Mouse (Mus musculus) spleen, postnatal 14 days (tissue): ENCODE data around the gene Myl7.
"Not testable (repeated sequence)": the region's sequence is repeated elsewhere in the genome, so short reads cannot be mapped to it uniquely, and the experiment has no call there.

Experiments
- DNase-seq, 2 experiments: peaks; one replicate each; pipeline ENCODE4 v3.0.0; 2021 to 2022; ENCODE audit warnings: low spot score in 2 of 2

Myl7 gene

DNA sequence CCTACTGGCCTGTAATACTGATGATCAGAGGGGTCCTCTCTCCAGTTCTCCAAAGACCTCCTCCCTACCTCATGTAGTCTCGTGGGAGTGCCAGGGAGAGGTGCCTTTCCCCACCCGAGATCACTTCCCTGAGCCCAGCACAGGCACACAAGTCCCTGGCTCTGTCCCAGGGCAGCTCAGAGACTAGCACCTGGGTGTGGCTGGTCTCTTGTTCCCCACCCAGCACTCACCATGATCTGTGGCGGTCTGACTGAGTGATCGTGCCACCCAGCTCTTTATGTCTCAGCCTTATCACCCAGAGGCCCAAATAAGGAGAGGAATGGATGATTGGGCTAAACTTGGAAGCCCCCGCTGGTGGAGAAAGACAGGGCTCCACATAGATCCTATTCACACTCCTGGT, at the start of gene Myl7:
TSS of gene Myl7 (minus strand) at position 252 of the 400 bp plus-strand sequence.
- no peak for DNase-seq

DNA sequence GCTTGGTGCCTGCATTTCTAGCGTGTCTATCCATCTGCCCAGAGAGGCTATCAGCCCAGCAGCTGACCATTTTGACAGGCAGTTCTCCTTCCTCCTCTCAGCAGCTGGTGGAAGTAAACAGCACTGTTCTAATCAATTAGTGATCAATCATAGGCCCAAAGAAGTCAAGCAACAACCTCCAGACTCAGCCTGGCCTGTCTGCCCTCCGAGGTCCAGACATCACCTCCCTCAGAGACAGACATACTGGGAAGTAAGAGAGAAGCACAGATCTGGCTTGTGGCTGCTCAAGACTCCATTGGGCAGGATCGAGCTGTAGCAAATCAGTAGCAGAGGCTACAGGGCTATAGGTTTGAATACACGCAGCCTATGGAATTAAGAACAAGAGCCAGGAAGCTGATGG, 49.2 kb upstream of the Myl7 start:
- DNase-seq: no peak

DNA sequence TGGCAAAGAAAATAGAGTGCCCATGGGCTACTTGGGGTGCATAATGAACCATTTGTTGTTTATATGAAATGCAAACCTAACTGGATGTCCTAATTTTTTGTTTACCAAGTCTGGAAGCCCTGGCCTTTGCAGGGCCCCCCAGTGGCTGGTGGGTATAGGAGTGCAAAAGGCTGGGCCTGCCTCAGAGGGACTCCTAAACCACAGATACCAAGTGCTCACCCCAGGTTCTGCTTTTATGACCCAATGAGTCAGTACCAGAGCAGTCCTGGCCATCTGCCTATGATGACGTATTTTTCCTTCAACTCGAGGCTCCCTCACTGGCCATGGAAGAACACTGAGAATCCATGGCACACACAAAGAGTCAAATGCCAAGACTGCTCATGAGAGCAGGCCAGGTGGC, 46.5 kb upstream of the Myl7 start:
- no peak for DNase-seq

DNA sequence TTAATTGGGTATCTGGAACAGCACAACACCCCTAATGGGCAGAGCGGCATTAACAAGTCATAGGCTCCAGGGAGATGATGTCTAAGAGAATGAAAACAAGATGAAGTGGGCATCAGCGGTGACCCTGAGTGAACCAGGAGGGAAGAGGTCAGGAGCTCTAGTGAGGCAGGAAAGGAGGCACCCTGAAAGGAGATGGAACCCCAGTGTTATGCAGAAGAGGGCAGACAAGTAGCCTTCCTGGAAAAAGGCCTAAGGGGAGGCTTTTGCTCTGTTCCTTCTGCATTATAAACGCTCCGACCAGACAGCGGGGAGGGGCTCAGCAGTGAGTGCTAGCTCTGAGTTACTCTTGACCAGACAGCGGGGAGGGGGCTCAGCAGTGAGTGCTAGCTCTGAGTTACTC, 44.4 kb upstream of the Myl7 start:
- DNase-seq: no peak

DNA sequence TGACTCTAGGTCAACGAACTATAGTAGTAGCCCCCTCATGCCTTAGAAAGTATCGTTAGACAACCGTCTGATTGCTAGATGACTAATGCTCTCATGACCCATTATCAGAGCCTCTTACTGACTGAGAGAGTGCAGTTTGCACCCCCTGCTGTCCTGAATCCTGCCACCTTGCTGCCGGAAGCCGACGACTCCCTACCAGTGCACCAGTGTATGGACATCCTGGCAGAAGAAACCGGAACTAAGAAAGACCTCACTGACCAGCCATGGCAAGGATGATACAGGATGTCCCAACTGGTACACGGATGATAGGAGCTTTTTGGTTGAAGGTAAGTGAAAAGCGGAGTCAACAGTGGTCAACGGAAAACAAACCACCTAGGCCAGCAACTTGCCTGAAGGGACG, 35.9 kb upstream of the Myl7 start:
- not testable (repeated sequence) for DNase-seq

DNA sequence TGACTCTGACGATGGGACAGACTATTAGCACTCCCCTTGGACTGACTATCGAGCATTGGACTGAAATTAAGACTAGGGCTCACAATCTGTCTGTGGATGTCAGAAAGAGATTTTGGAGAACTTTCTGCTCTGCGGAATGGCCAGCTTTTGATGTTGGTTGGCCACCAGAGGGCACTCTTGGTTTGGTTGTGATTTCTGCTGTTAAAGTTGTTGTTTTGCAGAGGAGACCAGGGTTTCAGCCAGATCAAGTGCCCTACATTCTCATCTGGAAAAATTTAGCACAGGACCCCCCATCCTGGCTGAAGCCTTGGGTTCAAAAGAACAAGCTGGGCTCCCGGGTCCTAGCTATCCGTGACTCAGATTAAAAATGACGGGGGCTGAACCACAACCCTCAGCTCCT, 33.4 kb upstream of the Myl7 start:
- not testable (repeated sequence) for DNase-seq

DNA sequence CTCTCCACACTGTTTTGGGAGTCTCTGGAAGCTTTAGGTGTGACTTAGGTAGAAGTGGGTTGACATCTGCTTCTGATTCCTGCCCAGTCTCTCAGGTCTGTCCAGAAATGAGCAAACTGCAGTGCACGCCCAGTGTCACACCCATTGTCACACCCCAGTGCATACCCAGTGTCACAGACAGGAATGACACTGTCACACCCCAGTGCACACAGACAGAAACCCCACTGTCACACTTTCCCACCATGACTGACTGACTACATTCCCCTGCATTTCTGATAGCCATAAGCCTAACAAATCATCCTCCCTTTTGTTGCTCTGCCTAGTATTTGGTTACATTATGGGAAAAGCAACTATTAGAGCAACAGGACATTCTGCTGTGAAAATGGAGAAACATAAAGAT, 32.0 kb upstream of the Myl7 start:
- no peak for DNase-seq

DNA sequence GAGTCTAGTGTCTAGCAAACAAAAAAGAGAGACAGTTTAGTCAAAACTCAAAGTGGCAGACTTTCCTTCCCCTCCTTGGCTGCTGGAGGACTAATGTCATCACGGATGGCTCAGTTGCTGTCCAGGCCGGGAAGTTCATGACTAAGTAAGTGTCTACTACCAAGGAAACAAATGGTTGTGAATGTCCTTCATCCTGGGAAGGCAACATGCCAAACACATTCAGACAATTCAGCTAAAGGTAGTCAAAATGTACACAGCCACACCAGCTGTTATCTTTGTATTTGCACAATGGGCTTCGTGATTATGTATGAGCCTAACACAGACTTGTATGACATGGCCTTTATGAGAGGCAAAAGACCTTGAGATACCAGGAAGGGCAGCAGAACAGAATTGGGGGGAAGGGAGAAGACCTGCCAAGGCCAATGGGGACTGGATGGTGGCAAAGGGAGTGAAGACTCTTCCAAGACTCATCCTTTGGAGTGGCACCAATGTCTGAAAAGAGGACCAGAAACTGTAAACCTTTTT, 28.2 kb upstream of the Myl7 start:
- DNase-seq: no peak

DNA sequence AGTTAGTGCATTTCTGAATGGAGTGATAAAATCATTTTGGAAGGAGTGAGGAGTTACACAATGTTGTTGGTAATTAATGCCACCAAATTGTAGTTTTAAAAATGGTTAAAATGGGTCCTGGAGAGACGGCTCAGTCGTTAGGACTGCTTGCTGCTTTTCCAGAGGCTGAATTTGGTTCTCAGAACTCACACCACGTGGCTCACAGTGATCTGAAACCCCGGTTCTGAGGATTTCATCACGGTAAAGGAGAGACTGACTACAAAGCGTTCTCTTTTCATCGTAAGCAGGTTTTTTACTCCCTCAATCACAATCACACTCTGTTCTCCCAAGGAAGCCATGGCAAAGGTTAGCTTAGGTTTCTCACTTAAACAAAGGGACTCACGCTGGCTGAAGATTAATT, 26.1 kb upstream of the Myl7 start:
- no peak for DNase-seq

DNA sequence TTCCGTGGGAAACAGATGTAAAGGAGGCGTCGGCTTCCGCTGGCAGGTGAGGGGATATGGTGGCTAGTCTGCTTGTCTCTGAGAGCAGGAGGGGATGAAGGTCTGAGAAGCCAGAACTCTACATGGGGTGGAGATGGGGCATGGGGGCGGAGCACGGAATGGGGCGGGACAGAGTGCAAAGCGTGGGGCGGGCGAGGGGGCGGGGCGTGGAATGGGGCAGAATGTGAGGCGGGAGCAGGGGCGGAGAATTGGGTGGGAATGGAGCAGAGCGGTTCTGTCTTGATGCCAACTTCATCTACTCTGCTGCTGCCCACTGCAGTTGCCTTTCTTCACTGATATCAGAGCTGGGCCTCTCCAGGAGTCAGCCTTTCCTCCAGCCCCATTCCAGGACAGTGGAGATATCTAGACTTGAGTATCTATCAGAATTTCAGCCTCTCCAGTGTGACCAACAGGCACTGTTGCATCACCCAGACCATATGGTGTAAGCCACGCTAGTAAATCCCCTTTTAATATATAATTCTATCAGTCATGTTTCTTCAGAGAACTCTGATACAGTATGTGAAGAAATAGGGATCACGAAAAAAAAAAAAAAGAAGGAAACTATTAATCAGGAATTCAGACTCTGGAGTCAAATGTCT, 21.9 kb upstream of the Myl7 start:
- DNase-seq: no peak

DNA sequence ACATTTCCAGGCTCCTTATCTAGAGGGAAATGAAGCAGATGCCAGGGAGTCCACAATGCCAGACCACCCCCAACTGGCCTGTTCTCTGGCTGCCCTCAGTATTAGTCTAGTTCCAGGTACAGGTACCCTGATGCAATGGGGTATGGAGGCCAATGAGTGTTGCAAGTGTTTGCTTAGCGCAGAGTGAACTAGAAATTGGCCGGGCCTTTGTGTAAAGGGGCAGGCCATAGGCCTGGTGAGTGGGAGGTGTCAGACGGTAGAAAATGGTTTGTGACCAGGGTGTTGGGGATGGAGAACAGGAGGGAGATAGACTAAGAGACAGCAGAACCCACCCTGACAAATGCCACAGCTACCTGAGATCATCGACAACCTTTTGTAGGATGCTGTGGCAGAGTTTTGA, 21.0 kb upstream of the Myl7 start:
- DNase-seq: no peak

DNA sequence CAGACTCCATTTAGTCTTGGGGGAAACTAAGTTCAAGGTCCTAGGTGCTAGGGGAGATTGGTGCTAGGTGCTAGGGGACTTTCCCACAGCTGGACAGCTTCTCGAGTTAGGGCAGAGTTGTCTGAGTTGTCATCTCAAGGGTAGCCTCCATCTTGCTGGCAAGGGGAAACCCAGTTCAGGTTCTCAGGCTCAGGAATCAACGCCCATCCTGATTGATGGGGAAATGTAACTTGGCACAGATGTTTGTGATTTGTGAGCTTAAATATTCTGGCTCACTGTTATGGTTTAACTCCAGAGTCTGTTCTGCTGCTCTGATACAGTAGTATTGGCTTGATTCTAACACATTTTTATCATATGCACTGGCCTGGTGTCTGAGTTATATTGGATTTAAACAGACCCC, 19.5 kb upstream of the Myl7 start:
- DNase-seq: no peak

DNA sequence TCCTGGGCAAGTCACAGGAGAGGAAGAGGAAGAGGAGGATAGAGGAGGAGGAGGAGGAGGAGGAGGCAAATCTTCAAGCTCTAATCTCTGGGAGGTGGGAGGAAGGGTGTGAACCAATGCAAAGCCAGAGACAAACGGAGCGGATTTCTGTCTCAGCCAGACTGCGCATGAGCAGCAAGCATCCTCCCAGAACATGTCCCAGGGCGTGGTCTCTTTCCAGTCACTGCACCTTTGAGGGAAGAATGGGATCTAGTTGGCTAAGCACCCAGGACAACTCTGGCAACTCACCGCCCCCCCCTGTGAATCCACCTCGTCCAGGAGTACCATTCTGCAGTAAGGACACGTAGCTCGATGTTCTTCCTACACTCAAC, 17.6 kb upstream of the Myl7 start:
- no peak for DNase-seq

DNA sequence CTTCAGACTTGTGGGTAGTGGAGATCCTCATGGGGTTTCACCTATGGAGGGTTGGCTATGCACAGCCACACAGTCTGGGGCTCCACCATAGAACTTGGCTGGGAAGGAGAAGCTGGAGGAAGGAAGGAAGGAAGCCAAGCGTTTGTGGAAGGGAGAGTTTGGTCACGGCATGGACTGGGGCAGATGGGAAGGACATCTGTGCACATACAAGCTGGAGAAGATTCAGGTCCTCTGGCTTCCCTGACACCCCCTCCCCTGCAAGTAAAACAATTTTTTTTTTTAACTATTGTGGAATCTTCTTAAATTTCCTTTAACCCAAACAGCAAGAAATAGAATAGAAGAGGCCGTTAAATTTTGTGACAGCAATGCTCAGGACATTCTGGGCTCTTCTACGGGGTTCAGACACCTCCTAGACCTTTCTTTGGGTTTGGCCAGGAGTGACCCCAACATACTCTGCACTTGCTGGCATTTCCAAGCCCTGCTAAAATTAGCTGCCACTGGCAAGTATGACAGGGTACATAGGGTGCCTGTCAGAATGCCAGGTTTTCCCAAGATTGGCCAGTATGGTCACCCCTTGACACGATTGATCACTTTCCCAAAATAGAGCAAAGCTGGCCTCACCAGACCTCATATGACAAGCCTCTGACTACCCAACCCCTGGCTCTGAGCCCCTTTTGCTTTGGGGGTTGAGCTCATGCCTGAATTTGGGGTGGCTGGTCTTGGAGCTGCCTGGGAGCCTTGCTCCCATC, 17.0 kb upstream of the Myl7 start:
- no peak for DNase-seq

DNA sequence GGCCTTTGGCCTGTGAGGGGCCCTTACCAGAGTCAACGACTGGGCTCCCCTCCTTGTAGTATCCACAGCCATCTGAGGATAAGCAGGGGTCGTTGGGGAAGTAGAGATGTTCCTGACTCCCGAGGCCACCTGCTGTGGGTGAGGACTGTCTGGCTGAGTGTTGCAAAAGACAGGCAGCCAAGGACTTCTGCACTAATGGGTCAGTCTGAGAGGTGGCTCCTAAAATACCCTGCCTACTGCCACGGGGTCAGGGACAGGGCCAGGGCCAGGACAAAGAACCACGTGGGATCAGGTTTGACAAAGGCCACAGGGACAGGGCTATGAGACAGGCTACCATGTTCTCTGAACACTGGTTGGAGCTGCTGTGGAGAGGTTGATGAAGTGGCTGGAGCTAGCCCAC, 16.4 kb upstream of the Myl7 start:
- no peak for DNase-seq

DNA sequence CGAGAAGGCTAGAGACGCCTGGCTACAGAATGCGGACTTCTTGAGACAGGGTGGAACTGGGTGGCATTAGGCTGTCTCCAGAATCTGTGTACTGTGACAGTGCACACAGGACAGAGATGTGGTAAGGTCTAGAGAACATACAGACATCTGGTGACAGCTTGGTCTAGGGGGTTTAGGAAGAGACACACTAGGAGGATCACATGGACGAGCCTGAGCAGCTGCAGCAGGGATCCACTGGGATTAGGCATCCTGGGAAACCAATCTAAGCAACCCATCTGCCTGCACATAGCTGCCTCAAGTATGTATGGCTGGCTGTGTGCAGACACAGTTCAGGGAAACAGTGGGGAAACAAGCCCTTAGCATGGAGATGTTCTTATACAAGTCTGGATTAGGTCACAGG, 15.4 kb upstream of the Myl7 start:
- no peak for DNase-seq

DNA sequence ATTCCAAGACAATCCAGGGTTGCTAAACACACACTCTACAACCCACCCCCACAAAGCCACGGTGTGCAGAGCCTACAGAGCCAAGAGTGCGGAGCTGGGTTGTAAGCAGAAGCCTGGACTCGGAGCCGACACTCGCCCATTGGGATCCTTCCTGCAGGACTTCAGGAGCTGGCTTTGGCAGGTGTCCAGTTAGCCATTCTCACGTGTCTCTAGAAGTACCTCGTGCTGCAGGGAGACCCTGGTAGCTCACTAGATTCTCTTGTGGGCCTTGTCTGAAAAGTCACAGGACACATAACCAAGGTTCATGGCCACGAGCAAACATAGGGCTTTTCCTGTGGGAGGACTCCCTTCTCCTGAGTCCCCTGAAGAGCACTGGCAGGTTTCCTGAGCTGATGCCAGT, 14.7 kb upstream of the Myl7 start:
- no peak for DNase-seq

DNA sequence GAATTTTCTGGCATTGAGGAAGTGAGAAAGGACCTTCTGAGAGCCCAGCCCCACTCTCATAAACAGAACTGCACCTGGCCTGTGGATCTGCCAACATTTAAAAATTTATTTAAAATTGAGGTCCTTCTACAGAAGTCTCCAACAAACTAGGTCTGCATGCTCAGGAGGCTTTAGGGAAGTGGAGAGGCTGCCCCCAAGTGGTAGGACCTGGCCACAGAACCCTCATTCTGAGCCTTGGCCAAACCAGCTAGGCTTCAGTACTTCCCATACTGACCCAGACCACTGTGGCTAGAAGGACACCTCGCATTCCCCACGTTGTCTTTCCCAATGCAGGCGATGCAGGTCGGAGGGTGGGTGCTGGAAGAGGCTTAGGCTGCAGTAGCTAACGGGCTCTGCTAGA, 14.1 kb upstream of the Myl7 start:
- peak in 1 of 2 experiments; percentile 42 for DNase-seq

DNA sequence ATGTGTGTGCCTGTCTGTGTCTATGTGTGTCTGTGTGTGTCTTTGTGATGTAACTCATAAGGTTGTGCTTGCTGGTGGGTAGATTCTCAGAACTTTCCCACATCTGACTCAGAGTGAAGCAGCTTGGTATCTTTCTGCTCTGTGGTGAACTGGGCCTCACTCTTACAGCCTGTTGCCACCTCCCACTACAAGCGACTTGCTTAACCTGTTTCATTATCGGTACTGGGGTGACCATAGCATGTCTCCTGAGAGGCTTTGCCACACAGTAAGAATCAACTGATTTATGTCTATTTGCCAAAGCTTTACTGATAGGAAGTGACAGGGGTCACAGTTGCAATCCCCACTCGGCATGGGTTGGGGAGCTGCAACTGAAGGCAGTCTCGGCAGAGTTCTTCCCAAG, 10.1 kb upstream of the Myl7 start:
- DNase-seq: no peak

DNA sequence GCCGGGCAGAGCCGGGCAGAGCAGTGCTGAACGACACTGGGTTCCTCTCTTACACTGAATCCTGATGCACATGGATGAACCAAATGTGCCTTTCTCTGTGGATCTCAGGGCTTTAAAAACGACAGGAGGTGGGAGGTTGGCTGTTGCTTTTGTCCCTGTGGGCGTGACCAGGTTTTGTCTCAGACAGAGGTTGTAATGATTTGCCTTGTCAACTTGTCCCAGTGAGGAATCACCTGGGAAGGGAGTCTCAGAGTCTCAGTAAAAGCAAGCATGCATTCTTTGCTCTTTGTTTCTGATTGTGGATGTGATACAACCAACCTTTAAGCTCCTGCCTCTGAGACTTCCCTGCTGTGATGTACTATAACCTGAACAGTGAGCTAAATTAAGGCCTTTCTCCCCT, 8.5 kb upstream of the Myl7 start:
- no peak for DNase-seq

DNA sequence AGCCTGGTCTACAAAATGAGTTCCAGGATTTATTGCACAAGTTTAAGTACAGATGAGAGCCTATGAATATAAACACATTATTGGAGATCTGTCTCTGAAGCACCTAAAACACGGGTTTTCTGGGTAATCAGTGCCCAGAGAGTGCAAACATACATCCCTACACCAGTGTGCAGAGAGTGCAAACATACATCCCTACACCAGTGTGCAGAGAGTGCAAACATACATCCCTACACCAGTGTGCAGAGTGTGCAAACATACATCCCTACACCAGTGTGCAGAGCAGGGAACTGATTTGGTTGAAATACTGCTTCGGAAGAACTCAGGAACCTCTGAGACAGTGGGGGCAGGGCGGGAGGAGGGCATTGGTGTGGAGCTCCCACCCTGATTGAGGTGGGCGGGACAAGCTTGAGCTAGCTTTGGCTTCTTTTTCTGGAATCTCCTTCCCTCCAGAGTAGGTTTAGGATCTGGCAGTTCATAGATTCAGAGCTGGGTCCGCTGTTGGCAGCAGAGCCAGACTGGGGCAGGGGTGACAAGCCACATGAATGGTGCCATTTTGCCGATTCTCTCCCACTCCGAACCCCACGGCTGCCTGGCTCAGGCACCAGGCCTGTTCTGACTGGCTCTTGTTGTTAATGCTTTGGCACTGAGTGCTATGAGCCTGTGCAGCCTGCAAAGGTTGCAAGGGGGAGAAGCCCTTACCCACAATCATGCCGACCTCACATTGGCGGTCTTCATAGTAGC, 7.4 kb upstream of the Myl7 start:
- no peak for DNase-seq

DNA sequence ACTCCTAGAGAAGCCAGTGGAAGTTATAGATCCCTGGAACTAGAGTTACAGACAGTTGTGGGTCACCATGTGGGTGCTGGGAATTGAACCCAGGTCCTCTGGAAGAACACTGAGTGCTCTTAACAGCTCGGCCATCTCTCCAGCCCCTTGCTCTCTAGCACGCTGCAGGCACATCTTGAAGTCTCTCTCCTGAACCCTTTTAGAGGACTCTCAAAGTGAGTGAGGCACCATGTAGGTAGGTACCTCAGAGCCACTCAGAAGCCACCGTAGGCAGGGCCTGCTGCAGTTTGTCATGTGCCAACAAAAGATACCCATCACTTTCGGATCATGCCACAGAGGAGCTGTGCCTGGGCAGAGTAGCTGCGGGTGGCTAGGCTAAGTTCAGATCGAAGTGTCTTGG, 6.3 kb upstream of the Myl7 start:
- DNase-seq: no peak

DNA sequence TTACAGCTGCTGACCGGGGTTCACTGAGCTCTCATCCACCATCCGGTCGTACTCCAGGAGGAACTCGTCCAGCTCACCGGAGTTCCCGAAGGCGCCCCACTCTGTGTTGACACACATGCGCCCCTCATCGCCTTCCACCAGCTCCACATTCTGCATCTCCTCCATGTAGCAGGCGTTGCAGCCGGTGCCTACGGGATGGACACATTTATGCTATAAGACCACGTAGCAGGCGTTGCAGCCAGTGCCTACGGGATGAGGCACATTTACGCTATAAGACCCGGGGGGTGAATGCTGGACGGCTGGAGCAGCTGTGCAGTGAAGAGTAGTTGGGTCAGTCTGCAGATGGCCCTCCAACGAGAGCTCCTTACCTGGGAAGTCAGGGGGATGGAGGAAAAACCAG, 5.8 kb upstream of the Myl7 start:
- no peak for DNase-seq
